Mouse (Mus musculus): ENCODE data around the gene Caprin2.
"Not testable (repeated sequence)": the region's sequence is repeated elsewhere in the genome, so short reads cannot be mapped to it uniquely, and the experiment has no call there.

Gene Caprin2

DNA sequence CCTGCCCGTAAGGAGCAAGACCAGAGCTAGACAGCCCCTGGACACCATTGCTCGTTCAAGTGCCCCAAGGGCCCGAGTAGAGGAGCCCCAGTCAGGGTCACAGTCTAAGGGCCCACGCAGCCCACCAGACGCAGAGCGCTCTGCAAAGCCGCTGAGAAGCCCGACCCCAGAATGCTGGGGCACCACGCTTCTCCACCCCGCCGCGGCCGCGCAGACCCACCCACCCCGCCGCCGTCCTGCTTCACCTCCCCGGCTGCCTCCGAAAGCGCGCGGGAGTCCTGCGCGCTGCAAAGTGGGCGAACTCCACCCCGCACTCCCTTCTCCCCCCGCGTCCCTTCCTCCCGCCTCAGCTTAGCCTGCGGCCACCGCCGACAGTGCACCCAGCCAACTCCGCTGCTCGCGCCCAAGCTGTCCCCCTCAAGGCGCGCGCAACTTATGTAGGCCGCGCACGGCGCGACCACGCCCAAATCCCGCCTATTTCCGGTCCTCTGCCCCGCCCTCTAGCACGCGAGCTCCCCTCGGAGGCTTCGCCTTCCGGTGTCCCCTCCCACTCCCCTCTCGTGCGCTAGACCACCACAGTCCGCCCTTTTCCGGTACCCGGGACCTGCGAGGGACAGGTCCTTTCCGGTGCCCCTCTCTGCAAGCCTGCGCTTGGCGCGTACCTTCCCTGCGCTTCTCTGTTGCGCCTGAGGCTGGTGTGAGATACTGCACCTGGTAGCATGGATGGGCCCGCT is at the start of gene Caprin2:
TSS of gene Caprin2 (minus strand) at position 465 of the 734 bp plus-strand sequence.
- DNase-seq (ENCODE audit: low spot score in 2 of 2), result peak; percentile 97

DNA sequence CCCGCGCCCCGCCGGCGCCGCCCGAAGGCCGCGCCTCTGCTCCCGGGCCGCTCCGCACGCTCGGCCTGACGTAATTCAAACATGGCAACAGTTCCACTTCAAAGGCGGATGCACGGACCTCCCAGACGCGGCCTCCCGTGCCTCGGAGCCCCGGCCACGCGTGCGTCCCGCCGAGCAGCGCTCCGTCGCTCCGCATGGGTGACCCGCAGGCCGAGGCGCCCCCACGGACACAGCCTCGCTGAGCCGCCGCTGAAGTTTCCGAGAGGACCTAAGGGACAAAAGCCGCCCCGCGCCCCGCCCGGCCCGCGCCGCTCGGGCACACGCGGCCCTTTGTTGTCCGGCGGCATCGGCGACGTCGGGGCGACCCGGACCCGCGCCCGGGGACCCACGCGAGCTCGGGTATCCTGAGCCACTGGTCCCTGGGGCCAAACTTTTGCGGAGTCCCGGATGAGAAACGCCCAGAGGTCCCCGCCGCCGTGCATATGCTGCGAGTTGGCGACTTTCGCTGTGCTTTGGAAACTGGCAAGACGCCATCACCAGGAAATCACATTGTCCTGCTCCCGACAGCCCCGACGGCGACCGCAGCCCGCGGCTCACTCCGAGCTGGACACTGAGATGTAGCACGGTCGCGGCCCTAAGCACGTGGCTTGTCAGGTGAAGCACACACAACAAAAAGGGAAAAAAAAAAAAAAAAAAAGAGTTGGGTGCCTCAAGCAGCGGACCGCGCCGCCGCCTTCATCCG is 48.9 kb upstream of the Caprin2 start:
- peak; percentile 38 to 55 for DNase-seq (ENCODE audit: low spot score in 2 of 2)

DNA sequence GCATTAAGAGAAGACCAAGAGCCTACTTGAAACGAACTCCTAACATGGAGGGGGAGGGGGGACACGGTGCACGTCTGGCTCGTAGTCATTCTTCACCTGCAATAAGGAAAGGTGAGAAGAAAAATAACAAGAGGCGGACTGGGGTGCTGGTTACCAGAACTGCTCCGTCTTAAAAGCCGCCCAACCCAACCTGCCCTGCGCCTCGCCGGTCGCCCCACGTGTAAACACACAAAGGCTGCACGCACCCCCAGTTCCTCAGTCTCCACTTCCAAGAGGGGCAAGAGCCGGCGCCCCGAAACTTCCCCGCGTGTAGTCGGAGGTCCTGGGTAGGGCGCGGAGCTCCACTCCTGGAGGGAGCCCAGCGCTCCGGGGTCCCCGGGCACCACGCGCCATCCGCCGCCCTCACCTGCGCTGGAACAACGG is 48.3 kb upstream of the Caprin2 start:
- peak; percentile 47 to 48 for DNase-seq (ENCODE audit: low spot score in 2 of 2)

DNA sequence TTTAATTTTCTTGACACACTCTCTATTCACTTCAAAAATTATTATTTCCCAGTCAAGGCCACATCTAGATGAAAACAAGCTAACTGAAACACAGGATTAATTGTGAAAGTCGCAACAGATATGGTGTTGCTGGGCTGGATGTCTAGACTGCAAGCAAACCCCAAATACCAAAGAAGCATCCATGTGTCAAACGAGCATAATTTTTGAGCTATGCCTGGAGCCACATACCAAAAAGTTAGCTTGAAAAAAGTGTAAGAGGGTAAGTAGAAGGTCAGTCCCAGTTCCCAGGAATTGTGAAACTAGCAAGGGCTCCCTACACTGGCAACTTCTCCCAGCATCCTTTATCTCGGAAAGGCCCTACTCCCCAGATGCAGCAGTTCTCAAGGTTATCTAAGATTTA is 47.7 kb upstream of the Caprin2 start:
- DNase-seq (ENCODE audit: low spot score in 2 of 2), result no peak

DNA sequence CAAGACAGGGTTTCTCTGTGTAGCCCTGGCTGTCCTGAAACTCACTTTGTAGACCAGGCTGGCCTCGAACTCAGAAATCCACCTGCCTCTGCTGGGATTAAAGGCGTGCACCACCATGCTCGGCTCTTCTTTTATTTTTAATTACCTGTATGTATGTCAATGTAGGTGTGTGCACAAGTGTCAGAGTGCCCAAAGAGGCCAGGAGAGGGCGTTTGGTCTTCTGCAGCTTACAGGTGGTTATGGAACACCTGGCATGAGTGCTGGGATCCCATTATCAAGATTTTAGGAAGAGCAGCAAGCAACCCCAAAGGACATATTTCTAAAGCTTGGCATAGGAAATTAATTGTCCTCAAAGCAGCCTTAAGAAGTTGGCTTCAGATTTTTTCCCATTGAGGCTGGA is 46.4 kb upstream of the Caprin2 start:
- DNase-seq (ENCODE audit: low spot score in 2 of 2), result no peak

DNA sequence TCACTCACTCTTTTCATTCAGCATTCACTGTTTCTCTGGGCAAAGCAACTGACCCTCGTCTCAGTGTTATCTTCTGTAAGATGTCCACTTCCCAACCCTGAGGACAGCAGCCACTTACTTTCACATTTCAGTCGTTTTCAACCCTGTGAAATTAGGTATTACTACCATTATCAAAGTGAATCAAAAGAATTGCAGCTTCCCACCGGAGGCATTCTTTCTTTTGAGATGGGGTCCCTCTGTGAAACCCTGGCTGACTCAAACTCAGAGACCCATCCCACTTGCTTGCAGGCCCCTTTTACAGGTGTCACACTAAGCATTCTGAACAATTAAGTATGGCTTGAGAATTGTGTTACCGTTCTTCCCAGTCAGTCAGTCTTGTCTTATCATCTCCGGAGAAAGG is 45.8 kb upstream of the Caprin2 start:
- DNase-seq (ENCODE audit: low spot score in 2 of 2), result no peak

DNA sequence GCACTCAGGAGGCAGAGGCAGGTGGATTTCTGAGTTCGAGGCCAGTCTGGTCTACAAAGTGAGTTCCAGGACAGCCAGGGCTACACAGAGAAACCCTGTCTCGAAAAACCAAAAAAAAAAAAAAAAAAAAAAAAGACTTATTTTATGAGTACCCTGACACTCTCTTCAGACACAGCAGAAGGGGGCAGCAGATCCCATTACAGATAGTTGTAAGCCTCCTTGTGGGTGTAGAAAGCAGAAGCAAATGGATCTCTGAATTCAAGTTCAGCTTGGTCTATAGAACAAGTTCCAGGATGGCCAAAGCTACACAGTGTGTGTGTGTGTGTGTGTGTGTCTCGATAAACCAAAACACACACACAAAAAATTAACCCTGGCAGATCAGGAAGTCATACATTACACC is 44.3 kb upstream of the Caprin2 start:
- peak in 1 of 2 experiments; percentile 35 for DNase-seq (ENCODE audit: low spot score in 2 of 2)

DNA sequence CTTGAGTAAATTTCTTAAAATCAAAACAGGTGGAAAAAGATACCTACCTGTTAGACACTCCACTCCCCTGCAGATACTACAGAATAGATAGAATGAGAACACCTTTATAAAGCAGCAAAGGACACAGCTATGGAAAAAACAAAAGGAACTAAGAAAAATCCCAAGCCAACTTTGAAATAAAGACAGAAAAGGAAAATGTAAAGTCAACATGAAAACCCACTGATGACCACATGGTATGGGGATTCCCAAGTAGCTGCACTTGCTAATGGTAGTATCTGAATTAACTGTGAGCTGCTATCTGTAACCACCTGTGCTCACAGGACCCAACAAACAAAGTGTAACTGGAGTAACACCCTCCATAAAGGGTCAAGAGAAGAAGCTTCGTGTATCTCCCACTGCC is 41.7 kb upstream of the Caprin2 start:
- DNase-seq (ENCODE audit: low spot score in 2 of 2), result no peak

DNA sequence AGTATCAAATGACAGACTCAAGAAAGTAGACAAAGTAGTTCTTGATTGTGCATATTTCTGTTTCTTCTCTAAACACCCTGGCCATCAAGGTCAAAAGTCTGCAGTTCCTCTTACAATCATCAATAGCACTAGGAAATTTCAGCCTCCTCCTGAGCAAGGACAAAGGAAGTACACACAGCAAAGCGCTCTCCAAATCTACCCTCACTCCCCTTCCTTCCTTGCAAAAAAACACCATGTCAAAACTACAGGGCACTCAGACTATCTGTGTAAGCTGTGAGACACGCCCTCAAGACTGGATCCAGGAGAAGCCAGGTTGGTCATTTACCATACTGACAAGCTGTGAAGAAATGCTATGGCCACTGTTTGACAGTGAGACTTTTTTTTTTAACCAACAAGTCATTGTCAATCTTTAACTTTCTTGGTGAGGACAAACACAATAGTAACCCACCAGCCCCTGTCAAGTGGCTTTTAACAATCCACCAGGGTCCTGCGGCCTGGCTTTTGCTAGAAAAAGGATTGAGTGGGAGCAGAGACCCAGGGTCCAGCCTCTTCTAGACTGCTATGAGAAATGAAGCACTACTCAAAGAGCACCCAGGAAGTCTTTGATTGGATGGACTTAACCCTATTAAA is 39.0 kb upstream of the Caprin2 start:
- DNase-seq (ENCODE audit: low spot score in 2 of 2), result no peak

DNA sequence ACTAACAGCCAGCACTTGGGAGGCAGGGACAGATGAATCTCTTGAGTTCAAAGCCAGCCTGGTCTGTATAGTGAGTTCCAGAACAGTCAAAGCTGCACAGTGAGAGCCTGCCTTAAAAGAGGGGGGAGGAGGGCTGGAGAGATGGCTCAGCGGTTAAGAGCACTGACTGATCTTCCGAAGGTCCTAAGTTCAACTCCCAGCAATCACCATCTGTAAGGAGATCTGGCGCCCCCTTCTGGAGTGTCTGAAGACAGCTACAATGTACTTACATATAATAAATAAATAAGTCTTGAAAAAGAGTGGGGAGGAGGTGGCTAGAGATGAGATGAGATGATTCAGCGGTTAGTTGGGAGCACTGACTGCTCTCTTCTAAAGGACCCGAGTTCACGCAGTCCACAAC is 35.2 kb upstream of the Caprin2 start:
- peak in 1 of 2 experiments; percentile 49 for DNase-seq (ENCODE audit: low spot score in 2 of 2)

DNA sequence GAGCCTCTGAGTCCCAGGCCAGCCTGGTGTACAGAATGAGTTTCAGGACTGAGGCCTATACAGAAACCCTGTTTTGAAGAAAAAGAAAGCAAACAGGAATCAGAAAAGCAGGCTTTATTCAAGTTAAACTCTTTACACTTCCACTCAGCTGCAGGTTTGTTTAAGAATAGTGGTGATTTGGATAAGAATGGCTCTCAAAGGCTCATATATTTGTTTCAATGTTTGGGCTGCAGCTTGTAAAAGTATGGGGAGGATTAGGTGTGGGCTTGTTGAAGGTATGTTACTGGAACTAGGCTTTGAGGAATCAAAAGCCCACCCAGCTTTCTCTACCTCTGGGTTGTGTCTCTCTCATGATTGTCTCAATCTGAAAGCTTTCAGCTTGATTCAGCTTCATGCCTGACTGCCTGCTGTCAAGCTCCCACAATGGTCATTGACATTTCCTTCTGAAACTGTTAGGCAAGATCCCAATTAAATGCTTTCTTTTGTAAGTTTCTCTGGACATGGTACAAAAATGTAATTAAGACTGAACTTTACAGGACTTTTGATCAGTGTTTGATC is 22.9 kb upstream of the Caprin2 start:
- DNase-seq (ENCODE audit: low spot score in 2 of 2), result no peak

DNA sequence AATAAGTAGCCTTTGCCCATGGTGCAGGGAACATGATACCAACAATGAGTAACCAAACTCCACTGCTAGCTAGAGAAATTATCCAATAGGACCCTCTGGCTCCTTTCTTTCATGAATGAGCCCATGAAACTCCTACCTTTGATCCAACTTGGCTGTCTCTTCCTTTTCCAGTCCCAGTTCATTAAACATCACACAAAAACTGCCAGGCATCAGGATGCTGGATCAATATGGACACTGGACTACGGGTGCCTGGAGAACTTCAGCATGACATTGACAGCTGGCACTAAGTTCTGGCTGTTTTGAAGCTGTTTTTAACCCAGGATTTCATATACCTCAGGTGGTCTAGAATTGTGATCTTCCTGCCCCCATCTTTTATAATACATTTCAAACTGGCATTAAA is 21.6 kb upstream of the Caprin2 start:
- DNase-seq (ENCODE audit: low spot score in 2 of 2), result no peak

DNA sequence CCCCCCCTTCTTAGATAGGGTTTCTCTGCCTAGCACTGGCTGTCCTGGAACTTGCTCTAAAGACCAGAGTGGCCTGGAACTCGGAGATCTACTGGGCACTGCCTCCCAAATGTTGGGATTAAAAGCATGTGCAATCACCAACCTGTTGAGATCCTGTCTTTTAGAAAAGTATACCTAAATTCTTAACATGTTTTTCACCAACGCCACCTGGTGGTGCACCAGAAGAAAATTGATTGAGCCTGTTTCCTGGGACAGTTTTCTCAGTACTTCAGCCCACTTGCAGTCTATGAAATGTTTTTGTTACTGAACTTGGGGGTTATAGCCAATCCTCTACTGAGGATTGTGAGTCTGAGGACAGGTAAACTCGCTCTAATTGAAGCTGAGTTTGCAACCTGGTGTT is 20.8 kb upstream of the Caprin2 start:
- peak in 1 of 2 experiments; percentile 30 for DNase-seq (ENCODE audit: low spot score in 2 of 2)

DNA sequence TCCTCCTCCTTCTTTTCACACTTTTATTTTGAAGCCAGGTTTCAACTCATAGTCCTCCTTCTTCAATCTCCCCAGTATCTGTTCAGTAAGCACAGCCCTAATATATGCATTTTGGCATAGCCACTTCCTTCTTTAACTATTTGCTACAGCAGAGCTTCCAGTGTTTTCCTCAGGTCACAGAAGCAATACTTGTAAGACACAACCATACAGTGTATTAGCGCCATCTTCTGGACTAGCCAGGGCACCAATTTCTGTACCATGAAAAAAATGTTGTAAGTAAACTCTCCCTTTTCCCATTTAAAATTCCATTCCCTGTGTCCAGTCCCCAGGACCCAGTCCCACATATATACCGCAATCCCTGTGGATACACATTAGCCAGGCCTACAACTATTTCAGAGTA is 17.9 kb upstream of the Caprin2 start:
- peak; percentile 20 to 67 for DNase-seq (ENCODE audit: low spot score in 2 of 2)

DNA sequence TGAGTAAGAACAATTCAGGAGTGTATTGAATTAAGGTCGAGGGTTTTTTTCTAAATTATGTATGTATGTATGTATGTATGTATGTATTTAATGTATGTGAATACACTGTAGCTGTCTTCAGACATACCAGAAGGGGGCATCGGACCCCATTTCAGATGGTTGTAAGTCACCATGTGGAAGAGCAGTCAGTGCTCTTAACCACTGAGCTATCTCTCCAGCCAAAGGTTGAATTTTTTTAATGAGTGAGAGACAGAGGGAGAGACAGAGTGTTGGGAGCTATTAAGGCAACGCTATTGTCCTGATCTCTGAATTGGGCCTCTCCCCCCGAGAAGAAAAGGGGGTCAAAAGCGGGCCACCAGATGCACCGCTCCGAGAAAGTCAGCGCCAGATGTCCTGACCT is 15.9 kb upstream of the Caprin2 start:
- not testable (repeated sequence) for DNase-seq (ENCODE audit: low spot score in 2 of 2)

DNA sequence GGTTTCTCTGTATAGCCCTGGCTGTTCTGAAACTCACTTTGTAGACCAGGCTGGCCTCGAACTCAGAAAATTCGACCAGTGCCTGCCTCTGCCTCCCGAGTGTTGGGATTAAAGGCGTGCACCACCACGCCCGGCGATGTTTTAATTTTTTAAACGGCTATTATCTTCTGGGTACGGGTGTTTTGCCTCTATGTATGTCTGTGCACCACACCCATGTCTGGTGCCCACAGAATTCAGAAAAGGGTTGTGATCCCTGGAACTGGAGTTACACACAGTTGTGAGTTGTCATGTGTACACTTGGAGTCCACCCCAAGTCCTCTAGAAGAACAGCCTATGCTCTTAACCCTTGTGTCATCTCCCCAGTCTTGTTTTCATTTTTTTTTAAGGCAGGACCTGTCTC is 10.9 kb upstream of the Caprin2 start:
- no peak for DNase-seq (ENCODE audit: low spot score in 2 of 2)

DNA sequence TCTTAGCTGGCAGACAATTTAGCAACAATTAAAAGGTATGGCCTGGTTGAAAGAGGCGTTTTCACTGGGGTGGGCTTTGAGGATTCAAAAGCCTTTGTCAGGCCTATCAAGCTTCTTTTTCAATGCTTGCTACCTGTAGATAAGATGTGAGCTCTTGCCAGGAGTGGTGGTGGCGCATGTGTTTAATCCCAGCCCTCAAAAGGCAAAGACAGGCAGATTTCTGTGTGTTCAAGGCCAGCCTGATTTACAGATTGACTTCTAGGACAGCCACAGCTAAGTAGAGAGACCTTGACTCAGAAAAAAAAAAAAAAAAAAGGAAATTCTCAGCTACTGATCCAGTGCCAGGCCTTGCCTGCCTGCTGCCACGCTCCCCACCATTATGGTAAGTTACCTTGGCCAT is 6.7 kb upstream of the Caprin2 start:
- DNase-seq (ENCODE audit: low spot score in 2 of 2), result no peak

DNA sequence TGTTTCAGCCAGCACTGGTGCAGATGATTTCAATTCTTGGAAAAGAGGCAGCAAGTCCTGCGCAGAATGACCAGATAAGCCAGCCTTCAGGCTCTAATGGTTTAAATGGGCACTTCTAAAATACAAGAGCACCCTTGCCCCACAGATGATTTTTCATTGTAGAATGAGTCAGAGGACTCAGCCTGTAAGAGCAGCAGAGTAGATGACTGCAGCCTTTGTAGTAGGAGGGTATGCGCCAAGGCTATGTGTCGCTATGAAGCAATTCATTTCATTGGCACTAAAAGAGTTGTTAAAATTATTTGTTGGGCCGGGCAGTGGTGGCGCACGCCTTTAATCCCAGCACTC is 442 bp upstream of the Caprin2 start:
- DNase-seq (ENCODE audit: low spot score in 2 of 2), result peak in 1 of 2 experiments; percentile 4

DNA sequence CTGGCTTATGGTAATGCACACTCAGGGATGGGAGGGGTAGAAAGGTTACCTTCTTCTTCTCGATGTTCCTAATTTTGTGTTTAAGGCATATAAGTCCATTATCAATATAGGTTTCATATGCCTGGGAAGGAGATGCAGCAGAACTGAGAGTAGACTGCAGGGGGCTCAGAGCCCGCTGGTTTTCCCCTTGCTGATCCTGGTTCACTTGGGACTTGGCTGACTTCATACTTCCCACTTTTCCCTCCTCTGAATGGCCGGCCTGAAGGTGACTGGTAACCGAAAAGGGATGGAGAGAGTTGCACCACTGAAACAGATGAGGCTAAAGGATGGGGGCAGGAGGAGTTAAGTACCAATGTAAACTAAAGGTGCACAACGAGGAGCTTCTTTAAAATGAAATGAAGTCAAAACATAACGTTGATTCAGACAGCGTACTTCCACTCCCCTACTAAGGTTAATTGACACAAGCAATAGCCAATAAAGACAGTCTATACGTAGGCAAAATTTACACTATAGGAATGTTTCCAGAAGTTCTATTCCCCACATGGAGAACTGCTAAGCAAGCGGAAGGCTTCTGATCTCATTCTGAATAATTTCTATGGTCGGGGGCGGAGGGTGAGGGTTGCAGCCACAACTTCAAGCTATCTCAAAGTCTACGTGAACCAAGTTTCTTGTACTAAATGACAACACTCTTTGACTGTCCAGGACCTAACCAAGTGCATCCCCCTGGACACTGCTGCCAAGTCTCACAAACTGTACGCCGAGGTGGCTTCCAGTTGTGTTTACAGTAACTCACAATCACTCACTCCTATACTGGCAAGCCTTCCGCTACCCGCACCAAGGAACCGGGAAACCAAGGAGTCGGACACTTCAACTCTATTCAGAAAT is 907 bp downstream of the Caprin2 start:
- peak in 1 of 2 experiments; percentile 4 for DNase-seq (ENCODE audit: low spot score in 2 of 2)

DNA sequence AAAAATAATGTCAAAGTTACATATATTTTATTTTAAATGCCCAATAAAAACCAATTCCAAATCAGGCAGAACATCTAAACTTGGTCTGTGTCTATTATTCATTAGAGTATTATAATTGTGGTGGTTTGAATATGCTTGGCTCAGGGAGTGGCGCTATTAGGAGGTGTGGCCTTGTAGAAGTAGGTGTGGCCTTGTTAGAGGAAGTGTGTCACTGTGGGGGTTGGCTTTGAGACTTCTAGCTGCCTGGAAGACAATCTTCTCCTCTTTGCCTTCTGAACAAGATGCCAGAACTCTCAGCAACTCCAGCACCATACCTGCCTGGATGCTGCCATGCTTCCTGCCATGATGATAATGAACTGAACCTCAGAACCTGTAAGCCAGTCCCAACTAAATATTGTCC is 22.1 kb downstream of the Caprin2 start:
- DNase-seq (ENCODE audit: low spot score in 2 of 2), result no peak

DNA sequence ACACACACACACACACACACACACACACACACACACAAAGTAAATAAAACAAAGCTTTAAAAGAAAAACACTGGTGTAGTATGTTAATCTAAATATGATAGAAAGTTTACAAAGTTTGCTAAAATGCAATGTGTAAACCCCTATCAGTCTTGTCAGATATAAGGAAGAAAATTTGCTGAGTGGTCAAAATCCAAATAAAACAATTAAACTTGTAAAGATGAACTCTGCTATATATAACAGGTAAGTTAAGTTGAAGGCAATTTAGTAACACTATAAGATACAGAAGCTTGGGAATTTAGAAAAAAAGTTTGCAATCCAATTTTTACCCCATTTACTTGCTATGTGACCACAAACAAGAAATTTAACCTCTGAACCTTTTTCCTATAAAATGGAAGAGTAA is 50.4 kb downstream of the Caprin2 start:
- DNase-seq (ENCODE audit: low spot score in 2 of 2), result no peak

DNA sequence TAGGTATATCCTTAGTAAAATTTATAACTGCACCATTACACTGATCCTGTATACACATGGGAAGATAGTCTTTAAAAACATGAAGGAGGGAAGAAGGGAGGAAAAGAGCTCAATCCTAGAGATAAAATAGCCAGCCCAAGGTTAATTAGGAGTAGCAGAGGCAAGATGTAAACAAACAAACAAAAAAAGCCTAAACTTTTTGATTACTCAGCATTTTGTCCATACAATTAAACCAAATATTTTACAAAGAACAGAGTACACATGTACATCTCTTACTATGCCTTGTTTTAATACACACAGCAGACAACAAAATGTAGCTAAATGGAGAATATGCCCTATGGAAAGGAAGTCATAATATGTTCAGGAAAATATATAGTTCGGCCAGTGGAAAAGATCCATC is 54.3 kb downstream of the Caprin2 start:
- DNase-seq (ENCODE audit: low spot score in 2 of 2), result no peak
